Mouse (Mus musculus) heart, adult 2 months (tissue): ENCODE results near the gene Sdccag8.

ENCODE experiments used
- CTCF ChIP-seq: fragments of 200-600 bp; IDR thresholded peaks from 2 replicates; pipeline ENCODE4 v1.8.1; 2022; ENCODE audit warnings: antibody characterized with exemption, mild to moderate bottlenecking, moderate library complexity
- EP300 ChIP-seq: fragments of 200-500 bp; IDR thresholded peaks from 2 replicates; pipeline ENCODE4 v1.6.1; 2011; ENCODE audit warnings: low read depth, low read length, control low read depth; ENCODE audit not compliant: insufficient read depth
- POLR2A ChIP-seq: fragments of 200-500 bp; IDR thresholded peaks from 2 replicates; pipeline ENCODE4 v1.6.1; 2011; ENCODE audit warnings: mild to moderate bottlenecking, low read depth, low read length, control low read depth; ENCODE audit not compliant: insufficient read depth

GRCm38 (mm10) chr1:176870501-176870900, 56.0 kb downstream of the Sdccag8 start:
- TF ChIP-seq POLR2A (no peak), CTCF (no peak), EP300 (no peak)
